Mouse (Mus musculus) midbrain, embryonic 15.5 days (tissue): ENCODE data around the gene Mfap4. TPM values are rescaled to one million over a fixed set of nuclear protein-coding genes. Genes with fewer than 3 reads are reported as not detected.

Experiments used
- ATAC-seq: fragments of 200-750 bp; cut with Nextera tagmentation; replicated peaks from 2 replicates; pipeline ENCODE4 v1.8.0; 2017; ENCODE audit warnings: moderate TSS enrichment
- H3K27ac ChIP-seq: fragments of 300-500 bp; sonication (generic); 2 replicates; pipeline ENCODE4 v1.5.1; 2015; ENCODE audit warnings: mild to moderate bottlenecking, inconsistent platforms
- H3K27me3 ChIP-seq: fragments of 300-500 bp; sonication (generic); replicated peaks from 2 replicates; pipeline ENCODE4 v1.6.1; 2015; ENCODE audit warnings: inconsistent platforms
- H3K36me3 ChIP-seq: fragments of 300-500 bp; sonication (generic); replicated peaks from 2 replicates; pipeline ENCODE4 v1.6.1; 2015; ENCODE audit warnings: inconsistent platforms
- H3K4me1 ChIP-seq: fragments of 300-500 bp; sonication (generic); 2 replicates; pipeline ENCODE4 v1.6.1; 2015; ENCODE audit warnings: inconsistent platforms
- H3K4me2 ChIP-seq: fragments of 300-500 bp; sonication (generic); 2 replicates; pipeline ENCODE4 v1.6.1; 2015; ENCODE audit warnings: inconsistent platforms, mild to moderate bottlenecking, moderate library complexity
- H3K4me3 ChIP-seq: fragments of 300-500 bp; sonication (generic); 2 replicates; pipeline ENCODE4 v1.5.1; 2015; ENCODE audit warnings: mild to moderate bottlenecking, inconsistent platforms
- H3K9ac ChIP-seq: fragments of 300-500 bp; sonication (generic); 2 replicates; pipeline ENCODE4 v1.6.1; 2015; ENCODE audit warnings: mild to moderate bottlenecking, inconsistent platforms
- H3K9me3 ChIP-seq: fragments of 300-500 bp; sonication (generic); 2 replicates; pipeline ENCODE4 v1.6.1; 2016; ENCODE audit warnings: inconsistent platforms
- WGBS: fragments of 180-500 bp; shearing (Covaris S2); methylation state at CpG from one replicate; pipeline ENCODE4 v1.1.7; 2015; ENCODE audit warnings: mixed read lengths; 5-methylcytosine and 5-hydroxymethylcytosine counted together
- polyA plus RNA-seq: library from polyadenylated mRNA; unstranded; fragments of >200 nt; fragmentation: Nextera tagmentation; extraction: Ambion mirVana; gene quantifications from 2 replicates; pipeline ENCODE4 v1.2.1, GENCODE M21; 2015

The Mfap4 gene
- polyA plus RNA-seq, 1 experiment from 2014 or later, result 23.5 TPM

GRCm38 (mm10) chr11:61485541-61486457 is 568 bp downstream of the Mfap4 start:
- H3K9ac ChIP-seq, result no peak overlapping the region; the same call in 1 of the 2 replicates
- WGBS, result 60% methylated on average over 22 of the region's 22 CpGs
- no peaks in the 10 kb centered on the region for H3K9me3 ChIP-seq
- H3K36me3 ChIP-seq, result peaks cover 16% of the 10 kb centered on the region; the same call in 1 of the 2 replicates
- H3K4me2 ChIP-seq, result peak overlapping the region; percentile 7; the same call in 1 of the 2 replicates
- no peak for ATAC-seq
- H3K4me1 ChIP-seq, result peaks cover 36% of the 10 kb centered on the region
- no peak overlapping the region for H3K4me3 ChIP-seq
- no peaks in the 10 kb centered on the region for H3K27me3 ChIP-seq
- peak overlapping the region; percentile 74; the same call in 1 of the 2 replicates for H3K27ac ChIP-seq

DNA sequence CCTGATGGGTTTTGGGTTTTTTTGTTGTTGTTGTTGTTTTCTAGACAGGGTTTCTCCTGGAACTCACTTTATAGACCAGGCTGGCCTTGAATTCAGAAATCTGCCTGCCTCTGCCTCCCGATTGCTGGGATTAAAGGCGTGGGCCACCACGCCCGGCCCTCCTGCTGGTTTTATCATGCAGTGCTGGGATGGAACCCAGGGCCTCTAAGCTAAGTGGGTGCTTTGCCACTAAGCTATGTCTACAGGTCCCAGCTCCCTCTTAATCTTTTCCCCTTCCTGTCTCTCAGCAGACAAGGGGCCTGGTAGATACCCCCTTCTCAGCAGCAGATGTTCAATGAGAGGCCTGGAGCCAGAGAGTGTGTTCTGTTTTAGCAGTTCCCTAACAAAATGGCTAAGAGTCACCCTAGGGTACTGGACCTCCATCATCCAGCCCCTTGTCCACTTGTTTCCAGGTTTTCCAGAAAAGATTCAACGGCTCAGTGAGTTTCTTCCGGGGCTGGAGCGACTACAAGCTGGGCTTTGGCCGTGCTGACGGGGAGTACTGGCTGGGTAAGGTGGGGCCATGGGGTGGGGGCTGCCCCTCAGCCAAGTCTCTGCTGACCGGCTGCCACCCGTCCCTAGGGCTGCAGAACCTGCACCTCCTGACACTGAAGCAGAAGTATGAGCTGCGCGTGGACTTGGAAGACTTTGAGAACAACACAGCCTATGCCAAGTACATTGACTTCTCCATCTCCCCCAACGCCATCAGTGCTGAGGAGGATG is 1.4 kb downstream of the Mfap4 start:
- 88% methylated on average over 14 of the region's 14 CpGs for WGBS
- peaks cover 36% of the 10 kb centered on the region for H3K4me1 ChIP-seq
- no peaks in the 10 kb centered on the region for H3K27me3 ChIP-seq
- peaks cover 21% of the 10 kb centered on the region for H3K36me3 ChIP-seq
- no peak overlapping the region for H3K4me3 ChIP-seq
- 0 out of 2 replicates have a peak overlapping the region, but pooled peaks have one; percentile 23 for H3K27ac ChIP-seq
- no peak overlapping the region for H3K9ac ChIP-seq
- no peak overlapping the region for H3K4me2 ChIP-seq
- H3K9me3 ChIP-seq, result no peaks in the 10 kb centered on the region
- ATAC-seq, result no peak

DNA sequence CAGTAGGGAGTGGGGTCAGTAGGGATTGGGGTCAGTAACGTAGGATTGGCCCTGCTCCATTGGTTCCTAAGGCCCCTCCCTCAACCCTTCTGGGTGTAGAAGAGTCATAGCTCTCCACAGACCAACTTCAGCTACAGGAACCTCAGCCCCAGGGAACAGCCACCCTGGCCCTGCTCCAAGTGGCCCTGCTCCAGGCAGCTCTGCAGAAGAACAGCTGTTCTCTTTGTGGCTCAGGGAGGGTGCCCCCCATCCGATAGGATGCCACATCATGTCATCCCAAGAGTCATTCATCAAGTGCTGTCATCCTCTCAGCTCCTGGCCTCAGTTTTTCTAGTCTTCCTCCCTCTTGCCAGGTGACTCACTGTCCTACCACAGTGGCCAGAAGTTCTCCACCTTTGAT is 2.2 kb downstream of the Mfap4 start:
- peaks cover 38% of the 10 kb centered on the region for H3K4me1 ChIP-seq
- no peaks in the 10 kb centered on the region for H3K27me3 ChIP-seq
- H3K9me3 ChIP-seq, result no peaks in the 10 kb centered on the region
- no peak overlapping the region for H3K9ac ChIP-seq
- H3K27ac ChIP-seq, result no peak overlapping the region
- H3K4me3 ChIP-seq, result no peak overlapping the region
- WGBS, result 46% methylated on average over 2 of the region's 2 CpGs
- no peak for ATAC-seq
- H3K4me2 ChIP-seq, result no peak overlapping the region
- H3K36me3 ChIP-seq, result peaks cover 21% of the 10 kb centered on the region

- H3K36me3 ChIP-seq, result peaks cover 21% of the 10 kb centered on the region
- no peak overlapping the region for H3K9ac ChIP-seq
- no peaks in the 10 kb centered on the region for H3K27me3 ChIP-seq
- no peak overlapping the region for H3K4me3 ChIP-seq
- WGBS, result 91% methylated on average over 7 of the region's 7 CpGs
- no peaks in the 10 kb centered on the region for H3K9me3 ChIP-seq
- H3K4me2 ChIP-seq, result no peak overlapping the region
- no peak overlapping the region for H3K27ac ChIP-seq
- ATAC-seq, result no peak
- peaks cover 43% of the 10 kb centered on the region for H3K4me1 ChIP-seq
These were observed 2.7 kb downstream of the Mfap4 start for GRCm38 (mm10) chr11:61487936-61488335.

DNA sequence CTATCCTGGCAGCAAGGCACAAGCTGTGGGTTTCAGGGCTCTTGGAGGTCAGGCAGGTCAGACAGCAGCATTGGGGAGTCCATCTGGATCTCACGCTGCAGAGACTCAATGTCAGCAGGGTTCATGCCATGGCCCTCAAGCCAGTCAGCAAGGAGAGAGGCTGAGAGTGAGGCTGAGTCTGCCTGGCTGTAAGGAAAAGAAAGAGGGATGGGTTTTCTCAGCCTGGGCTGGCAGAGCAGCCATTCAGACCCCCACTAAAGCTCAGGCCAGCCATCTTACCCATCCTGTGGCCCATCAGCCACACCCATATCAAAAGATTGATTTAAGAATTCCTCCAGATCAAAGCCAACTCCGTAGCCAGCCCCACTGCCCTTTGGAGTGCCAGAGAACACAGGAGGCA is 3.9 kb downstream of the Mfap4 start:
- no peak overlapping the region for H3K27ac ChIP-seq
- H3K4me1 ChIP-seq, result peaks cover 47% of the 10 kb centered on the region
- H3K27me3 ChIP-seq, result no peaks in the 10 kb centered on the region
- H3K4me3 ChIP-seq, result no peak overlapping the region
- no peak overlapping the region for H3K4me2 ChIP-seq
- WGBS, result 89% methylated on average over 2 of the region's 2 CpGs
- peaks cover 21% of the 10 kb centered on the region for H3K36me3 ChIP-seq
- H3K9ac ChIP-seq, result no peak overlapping the region
- ATAC-seq, result no peak
- H3K9me3 ChIP-seq, result no peaks in the 10 kb centered on the region

DNA sequence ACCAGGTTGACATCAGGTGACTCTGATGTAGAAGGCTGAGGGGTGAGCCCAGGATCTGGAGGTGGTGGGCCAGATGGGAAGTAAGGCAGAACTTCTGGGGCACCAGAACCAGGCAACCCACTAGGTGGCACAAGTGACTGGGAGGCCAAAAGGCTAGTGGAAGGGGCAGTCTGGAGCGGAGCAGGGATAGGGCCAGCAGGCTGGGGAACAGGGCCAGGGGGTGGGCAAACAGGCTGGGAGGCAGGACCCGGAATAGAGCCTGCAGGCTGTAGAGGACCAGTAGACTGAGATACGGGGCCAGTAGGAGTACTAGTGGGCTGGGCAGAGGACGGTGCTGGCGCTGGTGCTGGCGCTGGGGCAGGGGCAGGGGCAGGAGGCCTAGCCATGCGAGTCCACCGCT is 4.6 kb downstream of the Mfap4 start:
- no peak overlapping the region for H3K9ac ChIP-seq
- 97% methylated on average over 8 of the region's 8 CpGs for WGBS
- H3K27me3 ChIP-seq, result no peaks in the 10 kb centered on the region
- no peaks in the 10 kb centered on the region for H3K9me3 ChIP-seq
- no peak overlapping the region for H3K4me2 ChIP-seq
- no peak overlapping the region for H3K4me3 ChIP-seq
- peaks cover 43% of the 10 kb centered on the region for H3K4me1 ChIP-seq
- H3K36me3 ChIP-seq, result peaks cover 21% of the 10 kb centered on the region
- no peak for ATAC-seq
- H3K27ac ChIP-seq, result no peak overlapping the region

- H3K4me3 ChIP-seq, result no peak overlapping the region
- no peaks in the 10 kb centered on the region for H3K27me3 ChIP-seq
- peaks cover 21% of the 10 kb centered on the region for H3K36me3 ChIP-seq
- H3K4me2 ChIP-seq, result no peak overlapping the region
- 90% methylated on average over 22 of the region's 22 CpGs for WGBS
- H3K4me1 ChIP-seq, result peaks cover 34% of the 10 kb centered on the region
- ATAC-seq, result no peak
- H3K9ac ChIP-seq, result no peak overlapping the region
- no peak overlapping the region for H3K27ac ChIP-seq
- no peaks in the 10 kb centered on the region for H3K9me3 ChIP-seq
These were observed 5.8 kb downstream of the Mfap4 start for GRCm38 (mm10) chr11:61490944-61491520.

- H3K4me1 ChIP-seq, result peaks cover 27% of the 10 kb centered on the region
- no peaks in the 10 kb centered on the region for H3K9me3 ChIP-seq
- peak overlapping the region; percentile 66 for H3K4me2 ChIP-seq
- no peak for ATAC-seq
- H3K9ac ChIP-seq, result peak overlapping the region; percentile 67
- WGBS, result 77% methylated on average over 12 of the region's 12 CpGs
- H3K4me3 ChIP-seq, result peak overlapping the region; percentile 86
- H3K36me3 ChIP-seq, result peaks cover 21% of the 10 kb centered on the region
- peak overlapping the region; percentile 89 for H3K27ac ChIP-seq
- H3K27me3 ChIP-seq, result no peaks in the 10 kb centered on the region
These were observed 7.6 kb downstream of the Mfap4 start for GRCm38 (mm10) chr11:61492749-61493401.

DNA sequence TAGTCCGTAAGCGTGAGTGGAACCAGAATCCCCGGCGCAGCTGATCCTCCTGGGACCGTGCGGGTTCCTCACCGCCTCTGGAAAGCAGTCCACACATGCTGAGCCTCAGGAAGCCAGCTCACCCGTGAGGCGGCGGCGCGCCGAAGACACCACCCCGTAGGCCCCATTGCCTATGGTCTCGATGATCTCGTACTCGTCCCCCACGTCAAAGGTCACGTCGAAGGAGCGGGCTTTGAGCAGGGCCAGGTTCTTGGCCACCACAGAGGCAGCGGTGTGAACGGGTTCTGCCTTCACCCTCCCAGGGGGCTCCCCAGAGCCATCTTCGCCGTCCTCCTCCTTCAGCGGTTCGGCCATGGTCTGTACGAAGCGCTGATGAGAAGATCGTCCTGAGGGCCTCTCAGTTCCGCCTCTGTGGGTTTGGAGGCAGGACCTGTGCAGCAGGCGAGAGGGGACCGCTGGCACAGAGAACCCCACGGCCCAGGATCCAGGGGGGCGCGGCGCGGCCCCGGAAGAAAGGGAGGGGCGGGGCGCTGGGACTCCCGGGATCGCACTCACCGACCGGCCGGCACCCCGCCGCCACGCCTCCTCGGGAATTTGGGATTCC is 8.4 kb downstream of the Mfap4 start:
- Histone ChIP-seq H3K4me3 (peak overlapping the region; percentile 86), H3K27ac (peak overlapping the region; percentile 89), H3K9ac (peak overlapping the region; percentile 67), H3K4me2 (peak overlapping the region; percentile 66), H3K9me3 (no peaks in the 10 kb centered on the region), H3K36me3 (peaks cover 21% of the 10 kb centered on the region), H3K4me1 (peaks cover 27% of the 10 kb centered on the region), H3K27me3 (no peaks in the 10 kb centered on the region)
- WGBS, result under 1% methylated on average over 43 of the region's 50 CpGs
- ATAC-seq, result peak; percentile 74

DNA sequence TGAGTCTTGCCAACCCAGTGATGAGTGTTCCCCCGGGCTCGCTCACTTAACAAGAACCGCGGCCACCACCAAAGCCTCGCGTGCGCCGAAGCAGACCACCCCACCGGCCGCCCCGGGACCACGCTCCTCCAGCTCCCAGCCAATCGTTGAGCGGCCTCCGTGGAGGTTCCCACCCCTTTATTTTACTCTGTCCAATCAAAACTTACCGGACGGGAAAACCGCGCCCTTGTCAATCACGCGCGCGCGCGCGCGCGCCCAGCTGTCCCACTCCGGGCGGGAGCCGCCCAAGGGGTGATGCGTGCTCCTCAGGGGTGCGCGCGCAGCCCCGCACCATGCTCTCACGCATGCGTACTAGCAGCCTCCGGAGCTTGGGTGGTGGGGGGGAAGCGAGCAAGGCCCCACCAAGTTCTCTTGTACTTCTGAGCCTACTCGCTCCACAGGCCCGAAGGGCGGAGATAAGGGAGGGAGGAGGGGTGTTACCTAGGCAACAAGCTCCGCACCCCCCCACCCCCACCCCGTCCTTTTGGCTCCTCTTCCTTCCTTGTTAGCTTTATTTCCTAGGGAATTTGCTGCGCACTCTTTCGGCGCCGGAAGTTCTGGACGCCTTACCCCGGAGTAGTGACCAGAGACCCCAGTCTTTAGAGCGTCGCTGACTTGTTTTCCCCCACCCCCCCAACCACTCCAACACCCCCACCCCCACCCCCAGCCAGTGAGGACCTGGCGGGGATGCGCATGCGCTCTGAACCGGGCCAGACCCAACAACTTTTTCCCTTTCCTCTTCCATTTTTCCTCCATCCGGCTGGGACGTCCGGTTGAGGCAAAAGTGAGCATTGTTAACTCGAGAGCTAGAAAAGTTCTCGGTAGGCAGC is 9.1 kb downstream of the Mfap4 start, which contains the start of gene Mapk7:
Gene Mapk7 (minus strand): TSS at position 278 of the 869 bp plus-strand sequence.
- under 1% methylated on average over 62 of the region's 62 CpGs for WGBS

DNA sequence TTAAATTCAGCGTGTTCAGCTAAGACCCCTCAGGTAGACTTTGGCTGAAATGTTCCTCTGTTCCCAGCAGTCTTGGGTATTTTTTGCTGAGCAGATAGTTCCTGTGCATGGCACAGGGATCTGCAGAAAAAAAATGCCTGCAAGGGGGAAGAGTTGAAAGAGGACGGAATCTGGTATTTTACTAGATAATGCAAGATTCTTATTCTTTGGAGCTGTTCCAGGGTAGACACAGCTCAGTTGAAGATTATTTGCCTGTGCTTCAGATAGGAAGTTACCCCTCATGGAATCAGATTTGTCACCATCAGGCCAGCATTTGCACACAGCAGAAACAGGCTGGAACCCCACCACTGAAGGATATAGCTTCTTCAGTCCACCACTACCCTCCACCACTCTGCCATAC is 10.3 kb downstream of the Mfap4 start:
- H3K27ac ChIP-seq, result no peak overlapping the region
- no peak overlapping the region for H3K4me3 ChIP-seq
- WGBS, result 92% methylated on average over 2 of the region's 2 CpGs
- H3K9ac ChIP-seq, result no peak overlapping the region
- no peaks in the 10 kb centered on the region for H3K9me3 ChIP-seq
- peaks cover 6% of the 10 kb centered on the region for H3K36me3 ChIP-seq
- no peak overlapping the region for H3K4me2 ChIP-seq
- H3K4me1 ChIP-seq, result peaks cover 14% of the 10 kb centered on the region
- no peaks in the 10 kb centered on the region for H3K27me3 ChIP-seq
- ATAC-seq, result no peak

More for the DNA sequence above, 9.1 kb downstream of the Mfap4 start, which contains the start of gene Mapk7:
- peak within 1 kb of the TSS; percentile 86 for H3K4me3 ChIP-seq
- peak within 1 kb of the TSS; percentile 66 for H3K4me2 ChIP-seq
- no peaks in the 10 kb centered on the region for H3K9me3 ChIP-seq
- H3K9ac ChIP-seq, result peak within 1 kb of the TSS; percentile 67
- H3K4me1 ChIP-seq, result peaks cover 21% of the 10 kb centered on the region
- no peaks in the 10 kb centered on the region for H3K27me3 ChIP-seq
- peak within 1 kb of the TSS; percentile 89 for H3K27ac ChIP-seq
- peak; percentile 98 for ATAC-seq
- H3K36me3 ChIP-seq, result peaks cover 16% of the 10 kb centered on the region
